Mouse (Mus musculus) E14TG2a.4 (cell line): ENCODE results near the gene Svs4.

Experiments used
- CTCF ChIP-seq: conservative IDR thresholded peaks from 2 replicates; pipeline ENCODE4 v1.5.1; 2014; ENCODE audit warnings: low read length
- POU5F1 ChIP-seq: IDR thresholded peaks from 2 replicates; pipeline ENCODE4 v1.6.1; 2014; ENCODE audit warnings: low read length, borderline replicate concordance

GRCm38 (mm10) chr2:164320983-164321382 lies 42.7 kb upstream of the Svs4 start:
- TF ChIP-seq CTCF, result no peak
- TF ChIP-seq POU5F1, result no peak
